Mouse (Mus musculus) heart, postnatal 0 days (tissue): ENCODE results near the gene Clec16a.

Source experiments
- CTCF ChIP-seq: IDR thresholded peaks from 2 replicates; pipeline ENCODE4 v1.5.1; 2016; ENCODE audit warnings: antibody characterized with exemption, control low read depth, low read depth
- EP300 ChIP-seq: IDR thresholded peaks from 2 replicates; pipeline ENCODE4 v1.6.1; 2016; ENCODE audit warnings: antibody characterized with exemption, low read depth

DNA sequence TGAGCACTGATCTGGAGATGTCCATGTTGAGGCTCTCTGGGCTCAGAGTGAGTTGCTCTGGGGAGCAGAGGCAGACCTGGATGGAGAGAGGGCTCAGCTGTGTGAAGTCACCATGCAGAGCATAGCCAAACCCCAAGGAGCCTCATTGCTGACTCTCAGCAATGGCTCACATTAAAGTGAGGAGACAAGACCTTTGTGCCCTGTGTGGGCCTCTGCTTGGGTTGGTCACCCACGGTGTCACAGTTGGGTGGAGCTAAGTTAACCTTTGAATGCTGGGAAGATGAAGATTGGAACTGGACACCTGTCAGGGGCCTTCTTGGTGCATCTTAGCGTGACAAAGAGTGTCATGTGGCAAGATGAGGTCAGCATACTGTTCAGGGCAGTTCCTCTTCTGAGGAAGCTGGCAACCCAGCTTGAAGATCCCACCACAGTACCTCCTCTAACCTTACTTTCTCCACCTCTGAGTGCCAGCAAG, 49.3 kb upstream of the Clec16a start:
- no peak for TF ChIP-seq CTCF
- TF ChIP-seq EP300: no peak
